Mouse (Mus musculus): ENCODE measurements at regions not wholly inside any gene's neighbourhood (a gene's known extent, or its start where the extent isn't known, plus 50 kb on each side); places are given as distances from the start of the nearest gene placed in this dataset.

DNA sequence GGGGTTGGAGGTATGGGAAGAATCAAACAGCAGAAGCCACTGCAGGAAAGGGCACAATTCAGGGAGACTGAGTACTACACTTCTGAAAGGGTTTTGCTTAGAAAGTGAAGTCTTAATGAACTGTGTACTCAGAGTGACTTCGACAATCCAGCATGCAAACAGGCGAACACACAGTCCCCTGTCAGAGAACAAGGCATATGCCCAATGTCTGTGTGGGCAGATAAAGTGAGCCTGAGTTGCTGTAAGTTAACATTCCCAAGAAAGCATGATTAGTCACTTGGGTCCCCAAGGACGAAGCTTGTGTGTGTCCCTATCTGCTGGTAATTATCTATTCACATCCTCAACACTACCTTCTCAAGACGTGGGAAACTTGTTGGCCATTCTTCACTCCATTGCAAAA lies 115.2 kb upstream of the Nav3 start:
- H3K36me3 ChIP-seq (ENCODE audit: control insufficient read depth, insufficient read depth, low read length): no peaks in the 10 kb centered on the region
- H3K9me3 ChIP-seq (ENCODE audit: control insufficient read depth, low read length): no peaks in the 10 kb centered on the region
- H3K4me1 ChIP-seq (ENCODE audit: control insufficient read depth, insufficient read depth, low read length): no peaks in the 10 kb centered on the region
- H3K4me2 ChIP-seq (ENCODE audit: low read depth, low read length): no peak overlapping the region
- no peak overlapping the region for H3K4me3 ChIP-seq (ENCODE audit: low read depth, low read length)
- no peak overlapping the region for H3K27ac ChIP-seq (replicated peaks; ENCODE audit: low read depth, low read length)
- WGBS: 65% methylated on average over 4 of the region's 4 CpGs
- H3K9ac ChIP-seq (ENCODE audit: low read depth, low read length): no peak overlapping the region
- DNase-seq (ENCODE audit: low spot score): no peak
- no peak for ATAC-seq (ENCODE audit: low read depth)
- H3K27me3 ChIP-seq (replicated peaks; ENCODE audit: control insufficient read depth, insufficient read depth, low read length): no peaks in the 10 kb centered on the region

DNA sequence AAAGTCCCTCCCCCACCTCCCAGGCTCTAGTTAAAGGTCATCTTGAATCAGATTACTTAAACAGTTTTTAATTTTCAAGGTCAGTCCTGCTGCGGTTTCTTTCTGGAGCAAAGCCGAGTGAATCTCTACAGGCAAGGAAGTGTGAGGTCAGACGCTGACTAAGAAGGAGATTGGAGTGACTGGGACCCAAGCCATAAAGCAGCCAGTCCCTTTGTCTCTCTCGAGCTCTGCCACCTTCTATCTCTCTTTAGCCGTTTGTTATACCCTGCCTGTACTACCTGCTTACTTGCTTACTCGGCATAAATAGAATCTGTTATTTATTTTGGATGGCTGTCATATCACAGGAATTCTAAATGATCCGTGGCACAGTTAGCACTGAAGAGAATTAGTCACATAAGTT lies 117.5 kb upstream of the Nav3 start:
- no peak overlapping the region for H3K4me2 ChIP-seq (ENCODE audit: low read depth, low read length)
- ATAC-seq (ENCODE audit: low read depth) (no peak), DNase-seq (ENCODE audit: low spot score) (peak; percentile 13)
- H3K4me3 ChIP-seq (ENCODE audit: low read depth, low read length): no peak overlapping the region
- no peaks in the 10 kb centered on the region for H3K36me3 ChIP-seq (ENCODE audit: control insufficient read depth, insufficient read depth, low read length)
- 48% methylated on average over 7 of the region's 7 CpGs for WGBS
- no peaks in the 10 kb centered on the region for H3K27me3 ChIP-seq (replicated peaks; ENCODE audit: control insufficient read depth, insufficient read depth, low read length)
- H3K27ac ChIP-seq (replicated peaks; ENCODE audit: low read depth, low read length): no peak overlapping the region
- no peak overlapping the region for H3K9ac ChIP-seq (ENCODE audit: low read depth, low read length)
- H3K4me1 ChIP-seq (ENCODE audit: control insufficient read depth, insufficient read depth, low read length): no peaks in the 10 kb centered on the region
- 0 out of 2 replicates have a peak, but pooled peaks cover 3% of the 10 kb centered on the region for H3K9me3 ChIP-seq (ENCODE audit: control insufficient read depth, low read length)

GRCm38 (mm10) chr10:110586029-110586428 lies 130.0 kb upstream of the Nav3 start:
- WGBS: 39% methylated on average over 8 of the region's 8 CpGs
- Histone ChIP-seq H3K9me3 (ENCODE audit: control insufficient read depth, low read length) (0 out of 2 replicates have a peak, but pooled peaks cover 4% of the 10 kb centered on the region), H3K4me2 (ENCODE audit: low read depth, low read length) (no peak overlapping the region), H3K36me3 (ENCODE audit: control insufficient read depth, insufficient read depth, low read length) (no peaks in the 10 kb centered on the region), H3K4me1 (ENCODE audit: control insufficient read depth, insufficient read depth, low read length) (peaks cover 16% of the 10 kb centered on the region; the same call in 1 of the 2 replicates), H3K27me3 (replicated peaks; ENCODE audit: control insufficient read depth, insufficient read depth, low read length) (no peaks in the 10 kb centered on the region), H3K27ac (replicated peaks; ENCODE audit: low read depth, low read length) (no peak overlapping the region), H3K4me3 (ENCODE audit: low read depth, low read length) (no peak overlapping the region), H3K9ac (ENCODE audit: low read depth, low read length) (no peak overlapping the region)
- peak; percentile 51 for DNase-seq (ENCODE audit: low spot score)
- ATAC-seq (ENCODE audit: low read depth): no peak

- WGBS: 62% methylated on average over 6 of the region's 6 CpGs
- no peak for ATAC-seq (ENCODE audit: low read depth)
- Histone ChIP-seq H3K27ac (replicated peaks; ENCODE audit: low read depth, low read length) (peak overlapping the region; percentile 48; the same call in 1 of the 2 replicates), H3K36me3 (ENCODE audit: control insufficient read depth, insufficient read depth, low read length) (no peaks in the 10 kb centered on the region), H3K4me2 (ENCODE audit: low read depth, low read length) (no peak overlapping the region), H3K9ac (ENCODE audit: low read depth, low read length) (no peak overlapping the region), H3K9me3 (ENCODE audit: control insufficient read depth, low read length) (0 out of 2 replicates have a peak, but pooled peaks cover 4% of the 10 kb centered on the region), H3K27me3 (replicated peaks; ENCODE audit: control insufficient read depth, insufficient read depth, low read length) (no peaks in the 10 kb centered on the region), H3K4me3 (ENCODE audit: low read depth, low read length) (no peak overlapping the region), H3K4me1 (ENCODE audit: control insufficient read depth, insufficient read depth, low read length) (peaks cover 16% of the 10 kb centered on the region; the same call in 1 of the 2 replicates)
- DNase-seq (ENCODE audit: low spot score): no peak
Measured at GRCm38 (mm10) chr10:110586507-110586906, 130.5 kb upstream of the Nav3 start.

- Histone ChIP-seq H3K9ac (ENCODE audit: low read depth, low read length) (no peak overlapping the region), H3K36me3 (ENCODE audit: control insufficient read depth, insufficient read depth, low read length) (no peaks in the 10 kb centered on the region), H3K9me3 (ENCODE audit: control insufficient read depth, low read length) (0 out of 2 replicates have a peak, but pooled peaks cover 4% of the 10 kb centered on the region), H3K4me3 (ENCODE audit: low read depth, low read length) (no peak overlapping the region), H3K27me3 (replicated peaks; ENCODE audit: control insufficient read depth, insufficient read depth, low read length) (no peaks in the 10 kb centered on the region), H3K27ac (replicated peaks; ENCODE audit: low read depth, low read length) (peak overlapping the region; percentile 63), H3K4me1 (ENCODE audit: control insufficient read depth, insufficient read depth, low read length) (peaks cover 16% of the 10 kb centered on the region; the same call in 1 of the 2 replicates), H3K4me2 (ENCODE audit: low read depth, low read length) (peak overlapping the region; percentile 27)
- peak; percentile 74 for ATAC-seq (ENCODE audit: low read depth)
- 33% methylated on average over 13 of the region's 13 CpGs for WGBS
- DNase-seq (ENCODE audit: low spot score): peak; percentile 87
Measured at GRCm38 (mm10) chr10:110587529-110587928, 131.5 kb upstream of the Nav3 start.

GRCm38 (mm10) chr10:110600352-110600853 lies 144.4 kb upstream of the Nav3 start:
- ATAC-seq (ENCODE audit: low read depth) (no peak), DNase-seq (ENCODE audit: low spot score) (peak; percentile 23)
- H3K27me3 ChIP-seq (replicated peaks; ENCODE audit: control insufficient read depth, insufficient read depth, low read length): no peaks in the 10 kb centered on the region
- H3K9me3 ChIP-seq (ENCODE audit: control insufficient read depth, low read length): no peaks in the 10 kb centered on the region
- H3K27ac ChIP-seq (replicated peaks; ENCODE audit: low read depth, low read length): no peak overlapping the region
- no peak overlapping the region for H3K9ac ChIP-seq (ENCODE audit: low read depth, low read length)
- no peaks in the 10 kb centered on the region for H3K4me1 ChIP-seq (ENCODE audit: control insufficient read depth, insufficient read depth, low read length)
- no peak overlapping the region for H3K4me3 ChIP-seq (ENCODE audit: low read depth, low read length)
- no peaks in the 10 kb centered on the region for H3K36me3 ChIP-seq (ENCODE audit: control insufficient read depth, insufficient read depth, low read length)
- no peak overlapping the region for H3K4me2 ChIP-seq (ENCODE audit: low read depth, low read length)
- 79% methylated on average over 11 of the region's 11 CpGs for WGBS

- Histone ChIP-seq H3K27ac (replicated peaks; ENCODE audit: low read depth, low read length) (no peak overlapping the region), H3K9me3 (ENCODE audit: control insufficient read depth, low read length) (peaks cover 16% of the 10 kb centered on the region), H3K4me1 (ENCODE audit: control insufficient read depth, insufficient read depth, low read length) (no peaks in the 10 kb centered on the region), H3K4me3 (ENCODE audit: low read depth, low read length) (no peak overlapping the region), H3K27me3 (replicated peaks; ENCODE audit: control insufficient read depth, insufficient read depth, low read length) (no peaks in the 10 kb centered on the region), H3K36me3 (ENCODE audit: control insufficient read depth, insufficient read depth, low read length) (no peaks in the 10 kb centered on the region), H3K4me2 (ENCODE audit: low read depth, low read length) (no peak overlapping the region), H3K9ac (ENCODE audit: low read depth, low read length) (no peak overlapping the region)
- ATAC-seq (ENCODE audit: low read depth) (no peak), DNase-seq (ENCODE audit: low spot score) (no peak)
- 78% methylated on average over 9 of the region's 9 CpGs for WGBS
Measured at GRCm38 (mm10) chr10:110610336-110610735, 134.9 kb upstream of the E2f7 start.

GRCm38 (mm10) chr10:110617004-110617403 lies 128.2 kb upstream of the E2f7 start:
- H3K4me2 ChIP-seq (ENCODE audit: low read depth, low read length): no peak overlapping the region
- DNase-seq (ENCODE audit: low spot score) (no peak), ATAC-seq (ENCODE audit: low read depth) (no peak)
- peaks cover 16% of the 10 kb centered on the region for H3K9me3 ChIP-seq (ENCODE audit: control insufficient read depth, low read length)
- no peak overlapping the region for H3K9ac ChIP-seq (ENCODE audit: low read depth, low read length)
- H3K36me3 ChIP-seq (ENCODE audit: control insufficient read depth, insufficient read depth, low read length): no peaks in the 10 kb centered on the region
- H3K4me3 ChIP-seq (ENCODE audit: low read depth, low read length): no peak overlapping the region
- no peaks in the 10 kb centered on the region for H3K27me3 ChIP-seq (replicated peaks; ENCODE audit: control insufficient read depth, insufficient read depth, low read length)
- no peaks in the 10 kb centered on the region for H3K4me1 ChIP-seq (ENCODE audit: control insufficient read depth, insufficient read depth, low read length)
- no peak overlapping the region for H3K27ac ChIP-seq (replicated peaks; ENCODE audit: low read depth, low read length)
- 33% methylated on average over 1 of the region's 1 CpGs for WGBS

- Histone ChIP-seq H3K4me2 (ENCODE audit: low read depth, low read length) (no peak overlapping the region), H3K4me3 (ENCODE audit: low read depth, low read length) (no peak overlapping the region), H3K9ac (ENCODE audit: low read depth, low read length) (no peak overlapping the region), H3K36me3 (ENCODE audit: control insufficient read depth, insufficient read depth, low read length) (no peaks in the 10 kb centered on the region), H3K4me1 (ENCODE audit: control insufficient read depth, insufficient read depth, low read length) (no peaks in the 10 kb centered on the region), H3K27me3 (replicated peaks; ENCODE audit: control insufficient read depth, insufficient read depth, low read length) (no peaks in the 10 kb centered on the region), H3K9me3 (ENCODE audit: control insufficient read depth, low read length) (peaks cover 2% of the 10 kb centered on the region), H3K27ac (replicated peaks; ENCODE audit: low read depth, low read length) (no peak overlapping the region)
- ATAC-seq (ENCODE audit: low read depth) (no peak), DNase-seq (ENCODE audit: low spot score) (no peak)
- 84% methylated on average over 7 of the region's 7 CpGs for WGBS
Measured at GRCm38 (mm10) chr10:110619193-110619592, 126.0 kb upstream of the E2f7 start.
